Mouse (Mus musculus) stomach, adult 2 months (tissue): ENCODE measurements around the gene Bcr. TPM values are rescaled to one million over a fixed set of nuclear protein-coding genes. Genes with fewer than 3 reads are reported as not detected.

Experiments
- polyA plus RNA-seq: library from polyadenylated mRNA; depleted of rRNA; stranded (reverse); fragments of >200 nt; gene quantifications from 2 replicates; pipeline ENCODE4 v1.2.3, GENCODE M21; 2012; rRNA removed

The Bcr gene
- polyA plus RNA-seq: 8.1 and 9.7 TPM in 2 replicates

GRCm38 (mm10) chr10:75060217-75060842 is at the start of gene Bcr:
Gene Bcr, plus strand, starts transcription at chr10:75060592.

GRCm38 (mm10) chr10:75032395-75032794 is 28.0 kb upstream of the Bcr start, which contains the start of gene Rsph14:
Gene Rsph14, minus strand, starts transcription at chr10:75032586.

GRCm38 (mm10) chr10:75036883-75037379 is 23.5 kb upstream of the Bcr start, which contains the start of gene Rab36:
Gene Rab36, plus strand, starts transcription at chr10:75037058.

GRCm38 (mm10) chr10:75211807-75212645 is 151.6 kb downstream of the Bcr start, which contains the start of gene Specc1l:
Gene Specc1l, plus strand, starts transcription at chr10:75212073.

Other genes with a start within 250 kb of the Bcr start
- gene Gnaz, start 93.4 kb upstream of the Bcr start, polyA plus RNA-seq: 2.8 and 3.2 TPM in 2 replicates
- 0.30 TPM in 1 of 2 replicates, not detected in the other for gene Rsph14, start 28.0 kb upstream of the Bcr start, polyA plus RNA-seq
- gene Rab36, start 23.5 kb upstream of the Bcr start, polyA plus RNA-seq: 2.7 and 3.1 TPM in 2 replicates
- gene Specc1l, start 151.5 kb downstream of the Bcr start, polyA plus RNA-seq: 6.7 and 9.5 TPM in 2 replicates